Mouse (Mus musculus) kidney, embryonic 15.5 days (tissue): Measurements from ENCODE around the gene Slit3. TPM values are rescaled to one million over a fixed set of nuclear protein-coding genes. Genes with fewer than 3 reads are reported as not detected.

Experiments
- ATAC-seq: fragments of 200-750 bp; cut with Nextera tagmentation; replicated peaks from 2 replicates; pipeline ENCODE4 v1.8.0; 2017; ENCODE audit warnings: moderate TSS enrichment; ENCODE audit not compliant: low FRiP score
- H3K27ac ChIP-seq: fragments of 300-500 bp; sonication (generic); 2 replicates; pipeline ENCODE4 v1.5.1; 2015; ENCODE audit warnings: mild to moderate bottlenecking, inconsistent platforms
- H3K27me3 ChIP-seq: fragments of 300-500 bp; sonication (generic); 2 replicates; pipeline ENCODE4 v1.6.1; 2015; ENCODE audit warnings: inconsistent platforms
- H3K36me3 ChIP-seq: fragments of 300-500 bp; sonication (generic); 2 replicates; pipeline ENCODE4 v1.6.1; 2015; ENCODE audit warnings: inconsistent platforms
- H3K4me1 ChIP-seq: fragments of 300-500 bp; sonication (generic); 2 replicates; pipeline ENCODE4 v1.6.1; 2015; ENCODE audit warnings: inconsistent platforms
- H3K4me2 ChIP-seq: fragments of 300-500 bp; sonication (generic); 2 replicates; pipeline ENCODE4 v1.6.1; 2015; ENCODE audit warnings: moderate library complexity, mild to moderate bottlenecking, inconsistent platforms
- H3K4me3 ChIP-seq: fragments of 300-500 bp; sonication (generic); replicated peaks from 2 replicates; pipeline ENCODE4 v1.5.1; 2015; ENCODE audit warnings: mild to moderate bottlenecking, inconsistent platforms
- H3K9ac ChIP-seq: fragments of 300-500 bp; sonication (generic); 2 replicates; pipeline ENCODE4 v1.6.1; 2015; ENCODE audit warnings: mild to moderate bottlenecking, inconsistent platforms
- H3K9me3 ChIP-seq: fragments of 300-500 bp; sonication (generic); replicated peaks from 2 replicates; pipeline ENCODE4 v1.6.1; 2016; ENCODE audit warnings: inconsistent platforms
- WGBS: fragments of 180-500 bp; shearing (Covaris S2); methylation state at CpG from one replicate; pipeline ENCODE4 v1.1.7; 2015; ENCODE audit warnings: mixed read lengths; 5-methylcytosine and 5-hydroxymethylcytosine counted together
- polyA plus RNA-seq: library from polyadenylated mRNA; unstranded; fragments of >200 nt; fragmentation: Nextera tagmentation; extraction: Ambion mirVana; gene quantifications from 2 replicates; pipeline ENCODE4 v1.2.1, GENCODE M21; 2015

The Slit3 gene
- polyA plus RNA-seq, 1 experiment from 2014 or later = 14.9 TPM

GRCm38 (mm10) chr11:35395376-35395775 is 274.4 kb downstream of the Slit3 start:
- H3K9me3 ChIP-seq = no peaks in the 10 kb centered on the region
- 34% methylated on average over 8 of the region's 8 CpGs for WGBS
- no peak; the same call in 1 of the 2 replicates for ATAC-seq
- H3K9ac ChIP-seq = no peak overlapping the region
- 0 out of 2 replicates have a peak overlapping the region, but pooled peaks have one; percentile 18 for H3K27ac ChIP-seq
- no peak overlapping the region for H3K4me3 ChIP-seq
- H3K36me3 ChIP-seq = no peaks in the 10 kb centered on the region
- no peaks in the 10 kb centered on the region for H3K27me3 ChIP-seq
- H3K4me1 ChIP-seq = peaks cover 18% of the 10 kb centered on the region
- H3K4me2 ChIP-seq = no peak overlapping the region

GRCm38 (mm10) chr11:35398353-35398752 is 277.3 kb downstream of the Slit3 start:
- 74% methylated on average over 5 of the region's 5 CpGs for WGBS
- no peak overlapping the region for H3K27ac ChIP-seq
- H3K9ac ChIP-seq = no peak overlapping the region
- H3K4me3 ChIP-seq = no peak overlapping the region
- no peaks in the 10 kb centered on the region for H3K9me3 ChIP-seq
- H3K4me1 ChIP-seq = peaks cover 14% of the 10 kb centered on the region
- no peak overlapping the region for H3K4me2 ChIP-seq
- H3K27me3 ChIP-seq = 0 out of 2 replicates have a peak, but pooled peaks cover under 1% of the 10 kb centered on the region
- H3K36me3 ChIP-seq = no peaks in the 10 kb centered on the region
- ATAC-seq = no peak

GRCm38 (mm10) chr11:35403516-35403915 is 282.5 kb downstream of the Slit3 start:
- H3K4me3 ChIP-seq = no peak overlapping the region
- H3K36me3 ChIP-seq = no peaks in the 10 kb centered on the region
- no peak for ATAC-seq
- H3K9me3 ChIP-seq = no peaks in the 10 kb centered on the region
- no peak overlapping the region for H3K4me2 ChIP-seq
- H3K27ac ChIP-seq = no peak overlapping the region
- H3K27me3 ChIP-seq = peaks cover 21% of the 10 kb centered on the region; the same call in 1 of the 2 replicates
- WGBS = 88% methylated on average over 9 of the region's 9 CpGs
- H3K4me1 ChIP-seq = peaks cover 30% of the 10 kb centered on the region
- H3K9ac ChIP-seq = no peak overlapping the region

GRCm38 (mm10) chr11:35406045-35406444 is 285.0 kb downstream of the Slit3 start:
- Histone ChIP-seq H3K4me2 (no peak overlapping the region), H3K27ac (no peak overlapping the region), H3K9me3 (no peaks in the 10 kb centered on the region), H3K36me3 (no peaks in the 10 kb centered on the region), H3K27me3 (peaks cover 21% of the 10 kb centered on the region; the same call in 1 of the 2 replicates), H3K9ac (no peak overlapping the region), H3K4me1 (peaks cover 33% of the 10 kb centered on the region), H3K4me3 (no peak overlapping the region)
- WGBS = 24% methylated on average over 3 of the region's 3 CpGs
- ATAC-seq = no peak

GRCm38 (mm10) chr11:35406522-35406921 is 285.5 kb downstream of the Slit3 start:
- H3K4me3 ChIP-seq = no peak overlapping the region
- no peaks in the 10 kb centered on the region for H3K9me3 ChIP-seq
- 72% methylated on average over 6 of the region's 6 CpGs for WGBS
- H3K27me3 ChIP-seq = peaks cover 21% of the 10 kb centered on the region; the same call in 1 of the 2 replicates
- peaks cover 33% of the 10 kb centered on the region for H3K4me1 ChIP-seq
- H3K4me2 ChIP-seq = no peak overlapping the region
- no peak overlapping the region for H3K9ac ChIP-seq
- H3K27ac ChIP-seq = no peak overlapping the region
- H3K36me3 ChIP-seq = no peaks in the 10 kb centered on the region
- no peak for ATAC-seq

GRCm38 (mm10) chr11:35407341-35408154 is 286.5 kb downstream of the Slit3 start:
- WGBS = 39% methylated on average over 12 of the region's 12 CpGs
- Histone ChIP-seq H3K36me3 (no peaks in the 10 kb centered on the region), H3K4me2 (no peak overlapping the region), H3K27me3 (peaks cover 21% of the 10 kb centered on the region; the same call in 1 of the 2 replicates), H3K9me3 (no peaks in the 10 kb centered on the region), H3K4me3 (no peak overlapping the region), H3K4me1 (peaks cover 33% of the 10 kb centered on the region), H3K27ac (0 out of 2 replicates have a peak overlapping the region, but pooled peaks have one; percentile 6), H3K9ac (no peak overlapping the region)
- ATAC-seq = peak; percentile 76

GRCm38 (mm10) chr11:35410431-35410830 is 289.4 kb downstream of the Slit3 start:
- WGBS = 63% methylated on average over 3 of the region's 3 CpGs
- H3K36me3 ChIP-seq = no peaks in the 10 kb centered on the region
- peaks cover 1% of the 10 kb centered on the region; the same call in 1 of the 2 replicates for H3K27me3 ChIP-seq
- no peak overlapping the region for H3K9ac ChIP-seq
- no peak for ATAC-seq
- no peak overlapping the region for H3K4me3 ChIP-seq
- H3K4me2 ChIP-seq = no peak overlapping the region
- H3K9me3 ChIP-seq = no peaks in the 10 kb centered on the region
- peaks cover 35% of the 10 kb centered on the region for H3K4me1 ChIP-seq
- no peak overlapping the region for H3K27ac ChIP-seq

- no peaks in the 10 kb centered on the region for H3K27me3 ChIP-seq
- no peak overlapping the region for H3K4me2 ChIP-seq
- H3K4me1 ChIP-seq = peaks cover 27% of the 10 kb centered on the region
- H3K4me3 ChIP-seq = no peak overlapping the region
- whole genome bisulfite sequencing = 68% methylated on average over 9 of the region's 9 CpGs
- H3K9me3 ChIP-seq = no peaks in the 10 kb centered on the region
- H3K27ac ChIP-seq = no peak overlapping the region
- no peaks in the 10 kb centered on the region for H3K36me3 ChIP-seq
- ATAC-seq = no peak
- H3K9ac ChIP-seq = no peak overlapping the region
Observed at GRCm38 (mm10) chr11:35415768-35416401, 294.9 kb downstream of the Slit3 start.

GRCm38 (mm10) chr11:35416402-35417093 is 295.5 kb downstream of the Slit3 start:
- Histone ChIP-seq H3K36me3 (no peaks in the 10 kb centered on the region), H3K27me3 (no peaks in the 10 kb centered on the region), H3K9me3 (no peaks in the 10 kb centered on the region), H3K4me2 (no peak overlapping the region), H3K9ac (no peak overlapping the region), H3K27ac (no peak overlapping the region), H3K4me1 (peaks cover 27% of the 10 kb centered on the region), H3K4me3 (no peak overlapping the region)
- ATAC-seq = no peak
- WGBS = 73% methylated on average over 14 of the region's 14 CpGs

- H3K4me2 ChIP-seq = no peak overlapping the region
- no peaks in the 10 kb centered on the region for H3K27me3 ChIP-seq
- no peak overlapping the region for H3K4me3 ChIP-seq
- H3K4me1 ChIP-seq = peaks cover 27% of the 10 kb centered on the region
- no peaks in the 10 kb centered on the region for H3K9me3 ChIP-seq
- no peak overlapping the region for H3K9ac ChIP-seq
- ATAC-seq = no peak; the same call in 1 of the 2 replicates
- H3K36me3 ChIP-seq = no peaks in the 10 kb centered on the region
- 37% methylated on average over 13 of the region's 13 CpGs for WGBS
- H3K27ac ChIP-seq = no peak overlapping the region
Observed at GRCm38 (mm10) chr11:35417911-35418552, 297.0 kb downstream of the Slit3 start.

GRCm38 (mm10) chr11:35419013-35419412 is 298.0 kb downstream of the Slit3 start:
- no peak for ATAC-seq
- Histone ChIP-seq H3K4me1 (peaks cover 27% of the 10 kb centered on the region), H3K4me3 (no peak overlapping the region)

More at GRCm38 (mm10) chr11:35419013-35419412, 298.0 kb downstream of the Slit3 start:
- Histone ChIP-seq H3K9me3 (no peaks in the 10 kb centered on the region), H3K27ac (no peak overlapping the region), H3K36me3 (no peaks in the 10 kb centered on the region), H3K27me3 (no peaks in the 10 kb centered on the region), H3K9ac (no peak overlapping the region), H3K4me2 (no peak overlapping the region)
- WGBS = 83% methylated on average over 5 of the region's 5 CpGs
